Mouse (Mus musculus) ES-E14 (cell line): ENCODE results near the gene Cbl. TPM values are rescaled to one million over a fixed set of nuclear protein-coding genes. Genes with fewer than 3 reads are reported as not detected.

Experiments
- DNase-seq: peaks from one replicate; pipeline ENCODE4 v3.0.0-alpha.2; 2013; ENCODE audit warnings: low read depth, low spot score
- H3K27ac ChIP-seq: 2 replicates; pipeline ENCODE4 v1.5.1; 2012; ENCODE audit warnings: low read depth, mild to moderate bottlenecking, low read length, moderate library complexity, mixed read lengths; ENCODE audit not compliant: poor library complexity, insufficient read depth, severe bottlenecking
- H3K36me3 ChIP-seq: 2 replicates; pipeline ENCODE4 v1.6.1; 2012; ENCODE audit warnings: mild to moderate bottlenecking, low read length, moderate library complexity, mixed read lengths; ENCODE audit not compliant: control insufficient read depth, poor library complexity, insufficient read depth, severe bottlenecking
- H3K4me1 ChIP-seq, 2 experiments: fragments of 150-350 bp in 1 of 2; sonication (generic) in 1 of 2; 2 replicates each; pipeline ENCODE4 v1.6.1; 2012; ENCODE audit warnings: low read length in 2 of 2, mild to moderate bottlenecking in 1 of 2, mixed read lengths in 1 of 2; ENCODE audit not compliant: control insufficient read depth in 2 of 2, insufficient read depth in 2 of 2, poor library complexity in 1 of 2
- H3K4me3 ChIP-seq, 2 experiments: fragments of 150-350 bp in 1 of 2; sonication (generic) in 1 of 2; 2 replicates each; pipeline ENCODE4 v1.5.1; 2012; ENCODE audit warnings: low read length in 2 of 2, low read depth in 1 of 2, mild to moderate bottlenecking in 1 of 2, mixed read lengths in 1 of 2; ENCODE audit not compliant: insufficient read depth in 1 of 2, poor library complexity in 1 of 2, severe bottlenecking in 1 of 2
- H3K9ac ChIP-seq: 2 replicates; pipeline ENCODE4 v1.6.1; 2012; ENCODE audit warnings: low read depth, mild to moderate bottlenecking, low read length, mixed read lengths; ENCODE audit not compliant: poor library complexity, insufficient read depth, severe bottlenecking
- H3K9me3 ChIP-seq: fragments of 150-350 bp; sonication (generic); 2 replicates; pipeline ENCODE4 v1.6.1; 2012; ENCODE audit warnings: low read depth, mild to moderate bottlenecking, low read length; ENCODE audit not compliant: control insufficient read depth, insufficient read depth
- CHD2 ChIP-seq: IDR thresholded peaks from 2 replicates; pipeline ENCODE4 v1.6.1; 2014; ENCODE audit warnings: mild to moderate bottlenecking, low read depth, low read length, inconsistent platforms
- HCFC1 ChIP-seq: IDR thresholded peaks from 2 replicates; pipeline ENCODE4 v1.6.1; 2012; ENCODE audit warnings: low read length, inconsistent platforms, borderline replicate concordance; ENCODE audit not compliant: insufficient read depth
- MAFK ChIP-seq: IDR thresholded peaks from 2 replicates; pipeline ENCODE4 v1.6.1; 2014; ENCODE audit warnings: mild to moderate bottlenecking, low read depth, low read length, inconsistent platforms; ENCODE audit not compliant: insufficient read depth
- ZC3H11A ChIP-seq: IDR thresholded peaks from 2 replicates; pipeline ENCODE4 v1.6.1; 2012; ENCODE audit warnings: low read depth, mild to moderate bottlenecking, inconsistent platforms, low read length, borderline replicate concordance
- ZNF384 ChIP-seq: IDR thresholded peaks from 2 replicates; pipeline ENCODE4 v1.6.1; 2012; ENCODE audit warnings: low read depth, low read length, inconsistent platforms
- in situ Hi-C, 2 experiments: fragments of 600-800 bp; cut with MboI; formaldehyde crosslinking; loops; one replicate each; pipeline ENCODE4 v1.15.1; 2025; ENCODE audit warnings: low sequenced_read_pairs in 2 of 2, inconsistent platforms in 1 of 2; ENCODE audit not compliant: unreplicated experiment in 2 of 2
- total RNA-seq: library from RNA; depleted of rRNA; stranded (reverse); fragments of 300-350 nt; gene quantifications from 2 replicates; pipeline ENCODE4 v1.2.3, GENCODE M21; 2012

Gene Cbl
- total RNA-seq, 1 experiment = 17.3 TPM

GRCm38 (mm10) chr9:44261388-44261787, 27.5 kb upstream of the Cbl start:
- in situ Hi-C loops = no loop called here
- Histone ChIP-seq H3K9me3 (no peaks in the 10 kb centered on the region), H3K36me3 (no peaks in the 10 kb centered on the region), H3K4me1 (peaks cover 0 to 6% of the 10 kb centered on the region in 2 experiments; a peak in 2 of 4 replicates), H3K4me3 (no peak overlapping the region), H3K9ac (no peak overlapping the region), H3K27ac (no peak overlapping the region)
- DNase-seq = no peak
- no peak for TF ChIP-seq HCFC1
- TF ChIP-seq ZC3H11A = no peak
- no peak for TF ChIP-seq ZNF384
- TF ChIP-seq CHD2 = no peak
- no peak for TF ChIP-seq MAFK

GRCm38 (mm10) chr9:44259014-44259413, 25.2 kb upstream of the Cbl start:
- Histone ChIP-seq H3K4me1 (peaks cover 0 to 6% of the 10 kb centered on the region in 2 experiments; a peak in 1 of 4 replicates), H3K27ac (no peak overlapping the region), H3K9me3 (no peaks in the 10 kb centered on the region), H3K4me3 (no peak overlapping the region), H3K36me3 (no peaks in the 10 kb centered on the region), H3K9ac (no peak overlapping the region)
- in situ Hi-C loops = no loop called here
- DNase-seq = no peak
- TF ChIP-seq MAFK = no peak
- TF ChIP-seq CHD2 = no peak
- no peak for TF ChIP-seq HCFC1
- no peak for TF ChIP-seq ZC3H11A
- no peak for TF ChIP-seq ZNF384

GRCm38 (mm10) chr9:44256213-44256612, 22.4 kb upstream of the Cbl start:
- Histone ChIP-seq H3K27ac (no peak overlapping the region), H3K36me3 (no peaks in the 10 kb centered on the region), H3K4me3 (0 out of 4 replicates have a peak overlapping the region, but pooled peaks of 1 of the 2 experiments have one; percentile 33), H3K9me3 (no peaks in the 10 kb centered on the region), H3K4me1 (peaks cover 0 to 2% of the 10 kb centered on the region in 2 experiments; a peak in 1 of 4 replicates), H3K9ac (no peak overlapping the region)
- in situ Hi-C loops = no loop called here
- DNase-seq = no peak
- TF ChIP-seq MAFK (no peak), ZNF384 (no peak), HCFC1 (no peak), CHD2 (no peak), ZC3H11A (no peak)

- peaks cover 0 to 5% of the 10 kb centered on the region in 2 experiments; a peak in 2 of 4 replicates for H3K4me1 ChIP-seq
- no peak overlapping the region for H3K27ac ChIP-seq
- no peak overlapping the region for H3K4me3 ChIP-seq
- no peak for TF ChIP-seq HCFC1
- no peak for TF ChIP-seq ZNF384
- TF ChIP-seq ZC3H11A = no peak
- no peak for TF ChIP-seq CHD2
- no peak for TF ChIP-seq MAFK
- H3K9ac ChIP-seq = no peak overlapping the region
- no peaks in the 10 kb centered on the region for H3K36me3 ChIP-seq
- in situ Hi-C loops = no loop called here
- no peaks in the 10 kb centered on the region for H3K9me3 ChIP-seq
- no peak for DNase-seq
These were observed 21.3 kb upstream of the Cbl start for GRCm38 (mm10) chr9:44255136-44255521.
